Mouse (Mus musculus) common myeloid progenitor, adult 5-6 weeks (primary cell): ENCODE data around the gene Fgfr2. TPM values are rescaled to one million over a fixed set of nuclear protein-coding genes. Genes with fewer than 3 reads are reported as not detected.
"Not testable (repeated sequence)": the region's sequence is repeated elsewhere in the genome, so short reads cannot be mapped to it uniquely, and the experiment has no call there.

Experiments
- ATAC-seq: replicated peaks from 2 replicates; pipeline ENCODE4 v1.8.0; 2016; ENCODE audit warnings: low read depth, mild to moderate bottlenecking, moderate TSS enrichment, inconsistent platforms; ENCODE audit not compliant: poor library complexity, severe bottlenecking
- total RNA-seq: library from RNA; stranded (forward); fragments of 200-1000, 187-1606 nt; gene quantifications from 2 replicates; pipeline ENCODE4 v1.2.3, GENCODE M21; 2017

The Fgfr2 gene
- total RNA-seq, 1 experiment from 2014 or later = not detected

DNA sequence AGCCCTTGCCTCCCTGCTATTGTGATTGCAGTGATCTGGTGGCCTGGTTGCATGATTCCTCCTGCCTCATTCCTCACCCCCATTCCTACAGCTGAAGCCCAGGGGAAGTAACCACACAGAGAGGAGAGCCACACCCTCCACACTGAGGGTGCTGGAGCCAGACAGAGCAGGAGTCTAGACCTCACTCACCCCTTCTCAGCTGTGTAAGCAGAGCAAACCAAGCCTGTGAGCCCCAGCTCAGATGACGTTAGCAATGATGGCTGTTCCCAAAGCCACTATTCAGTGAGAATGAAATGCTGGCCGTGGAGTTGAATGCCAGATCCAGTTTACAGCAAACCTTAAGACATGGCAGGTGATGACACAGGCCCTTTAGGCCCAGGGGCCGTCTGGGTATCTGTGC is 645.4 kb downstream of the Fgfr2 start:
- ATAC-seq = no peak

DNA sequence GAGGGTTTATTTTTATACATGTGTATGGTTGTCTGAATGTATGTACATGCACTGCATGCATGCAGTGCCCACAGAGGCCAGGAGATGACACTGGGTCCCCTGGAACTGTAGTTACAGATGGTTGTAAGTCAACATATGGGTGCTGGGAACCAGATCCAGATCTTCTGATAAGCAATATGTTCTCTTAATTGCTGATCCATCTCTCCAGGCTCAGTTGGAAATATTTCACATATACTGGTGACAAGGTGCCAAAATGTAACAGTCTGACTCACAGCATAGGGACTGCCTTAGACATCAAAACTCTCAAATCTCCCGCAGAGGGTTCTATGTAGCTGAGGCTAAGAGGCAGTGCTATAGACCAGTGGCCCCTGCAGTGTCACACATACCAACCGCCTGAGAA is 646.7 kb downstream of the Fgfr2 start:
- ATAC-seq = no peak

DNA sequence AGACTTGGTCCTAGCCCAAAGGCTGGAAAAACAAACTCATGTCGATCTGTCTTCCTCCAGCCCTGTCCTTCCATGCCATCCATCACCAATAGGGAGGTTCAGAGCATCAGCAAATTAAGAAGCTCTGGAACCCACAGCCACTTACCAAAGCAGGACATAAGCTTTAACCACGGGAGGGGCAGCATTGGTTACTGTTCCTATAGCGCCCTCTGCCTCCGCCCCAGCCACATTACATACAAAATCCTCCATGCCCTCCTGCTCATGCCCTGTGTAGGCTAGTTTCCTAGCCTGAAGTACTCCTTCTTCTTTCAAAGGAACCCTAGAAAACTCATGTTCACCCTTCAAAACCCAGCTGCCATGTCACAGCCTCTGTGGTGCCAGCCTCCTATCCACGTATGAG is 648.1 kb downstream of the Fgfr2 start:
- peak; percentile 95 for ATAC-seq

DNA sequence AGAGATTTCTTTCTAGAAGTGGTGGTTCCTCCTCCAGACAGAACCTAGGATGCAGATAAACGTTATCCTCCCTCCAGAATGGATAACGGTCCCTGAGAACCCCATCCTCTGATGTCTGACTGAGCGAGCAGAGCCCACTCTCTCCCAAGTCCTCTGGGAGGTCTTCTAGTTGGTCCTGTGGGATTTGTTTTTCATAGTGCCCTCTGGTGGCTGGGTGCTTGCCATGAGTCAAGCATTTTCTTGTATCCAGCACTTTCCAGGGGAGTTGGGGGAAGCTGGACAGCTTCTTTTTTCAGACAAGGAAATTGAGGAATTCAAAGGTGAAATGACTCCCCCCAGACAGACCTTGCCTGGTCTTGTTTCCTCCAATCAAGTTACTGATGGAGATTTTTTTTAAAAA is 651.8 kb downstream of the Fgfr2 start:
- peak; percentile 48; the same call in 1 of the 2 replicates for ATAC-seq

DNA sequence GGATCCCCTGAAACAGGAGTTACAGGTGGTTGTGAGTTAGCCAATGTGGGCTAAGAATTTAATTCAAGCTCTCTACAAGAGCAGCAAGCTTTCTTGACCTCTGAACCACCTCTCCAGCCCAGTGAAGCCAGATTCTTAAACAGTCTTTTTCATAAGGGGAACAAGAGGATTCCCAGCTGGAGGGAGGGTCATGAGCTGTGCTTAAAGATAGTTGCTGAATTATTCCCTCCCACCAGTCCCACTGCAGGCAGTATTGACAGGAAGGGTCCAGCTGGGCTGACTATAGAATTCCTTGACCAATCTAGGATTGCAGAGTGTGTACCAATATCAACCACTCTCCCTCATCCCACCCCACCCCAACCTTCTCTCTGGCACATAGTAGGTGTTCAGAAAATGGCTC is 654.8 kb downstream of the Fgfr2 start:
- ATAC-seq = no peak

DNA sequence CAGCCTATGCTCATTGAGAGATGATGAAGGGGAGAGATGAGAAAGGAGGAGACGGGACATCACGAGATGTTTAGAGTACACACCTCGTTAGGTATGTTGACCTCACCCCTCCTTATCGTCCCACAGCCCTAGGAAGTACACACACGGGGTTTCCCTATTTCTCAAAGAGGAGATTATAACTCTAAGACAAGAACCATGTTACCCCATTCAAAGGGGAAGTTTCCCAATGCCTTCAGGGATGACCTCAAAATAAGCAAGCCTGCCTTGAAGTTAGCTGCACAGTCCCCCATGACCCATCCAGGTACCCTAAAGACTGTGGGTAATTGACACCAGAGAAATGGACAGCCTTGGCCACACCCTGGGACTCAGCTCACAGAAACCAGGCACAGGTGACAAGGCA is 657.3 kb downstream of the Fgfr2 start:
- ATAC-seq = peak; percentile 50; the same call in 1 of the 2 replicates

DNA sequence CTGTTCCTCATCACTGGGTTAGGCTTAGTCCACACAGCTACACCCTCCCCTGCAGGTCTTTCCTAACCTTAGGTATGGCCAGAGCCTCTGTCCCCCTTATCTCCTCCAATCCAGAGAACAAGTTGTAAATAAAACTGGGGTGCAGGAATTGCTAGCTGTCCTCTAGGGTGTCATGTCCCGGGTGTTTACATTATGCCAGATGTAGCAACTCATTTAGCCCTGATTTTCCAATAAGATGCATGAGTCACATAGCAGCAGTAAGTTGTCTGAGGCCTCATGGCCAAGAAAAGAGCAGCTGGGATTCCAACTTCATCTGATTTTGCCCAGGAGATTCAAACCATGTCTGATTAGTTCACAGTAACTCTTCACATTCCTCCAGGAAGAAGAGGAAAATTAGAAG is 658.3 kb downstream of the Fgfr2 start:
- ATAC-seq = no peak

DNA sequence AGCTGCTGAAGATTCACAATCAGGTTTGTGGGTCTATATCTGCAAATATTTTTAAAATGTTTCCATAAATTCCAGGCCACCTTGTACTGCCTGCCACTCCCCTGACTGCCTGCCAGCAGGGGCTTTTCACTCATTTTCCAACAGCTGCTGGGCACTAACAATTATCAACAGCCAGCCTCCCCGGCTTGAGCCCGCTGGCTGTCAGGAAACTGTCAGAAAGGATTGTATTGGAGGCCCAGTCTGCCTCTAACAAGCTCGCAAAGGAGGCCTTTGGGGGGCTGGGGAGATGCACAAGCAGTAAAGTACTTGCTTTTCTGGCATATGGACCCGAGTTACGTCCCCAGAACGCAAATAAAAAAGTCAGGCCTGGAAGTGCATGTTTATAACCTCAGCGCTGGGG is 664.7 kb downstream of the Fgfr2 start:
- ATAC-seq = no peak

DNA sequence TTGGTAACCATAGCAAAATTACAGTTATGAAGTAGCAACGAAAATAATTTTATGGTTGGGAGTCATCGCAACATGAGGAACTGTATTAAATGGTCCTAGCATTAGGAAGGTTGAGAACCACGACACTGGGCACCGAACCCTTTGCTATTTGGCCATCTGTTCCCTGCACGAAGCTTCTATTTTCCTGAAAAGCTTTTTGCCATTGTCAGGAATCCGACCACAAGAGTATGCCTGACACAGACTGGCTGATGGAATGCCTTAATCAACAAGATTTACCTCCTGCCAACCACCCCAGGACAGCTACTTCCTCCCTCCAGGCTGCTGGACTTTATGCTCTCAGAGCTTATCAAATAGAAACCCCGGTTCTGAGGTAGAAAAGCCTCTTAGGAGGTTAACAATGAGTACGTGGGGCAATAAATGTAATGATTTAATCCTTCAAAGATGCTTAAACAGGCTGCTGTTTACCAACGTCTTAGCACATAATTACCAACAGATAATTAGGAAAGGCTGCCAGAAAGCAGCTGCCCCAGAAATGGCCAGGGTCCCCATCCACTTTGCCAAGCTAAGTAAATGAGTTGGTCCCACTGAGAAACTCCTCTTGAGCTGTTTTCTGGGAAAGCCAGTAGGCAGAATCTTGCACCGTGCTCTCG is 668.0 kb downstream of the Fgfr2 start:
- ATAC-seq = no peak

DNA sequence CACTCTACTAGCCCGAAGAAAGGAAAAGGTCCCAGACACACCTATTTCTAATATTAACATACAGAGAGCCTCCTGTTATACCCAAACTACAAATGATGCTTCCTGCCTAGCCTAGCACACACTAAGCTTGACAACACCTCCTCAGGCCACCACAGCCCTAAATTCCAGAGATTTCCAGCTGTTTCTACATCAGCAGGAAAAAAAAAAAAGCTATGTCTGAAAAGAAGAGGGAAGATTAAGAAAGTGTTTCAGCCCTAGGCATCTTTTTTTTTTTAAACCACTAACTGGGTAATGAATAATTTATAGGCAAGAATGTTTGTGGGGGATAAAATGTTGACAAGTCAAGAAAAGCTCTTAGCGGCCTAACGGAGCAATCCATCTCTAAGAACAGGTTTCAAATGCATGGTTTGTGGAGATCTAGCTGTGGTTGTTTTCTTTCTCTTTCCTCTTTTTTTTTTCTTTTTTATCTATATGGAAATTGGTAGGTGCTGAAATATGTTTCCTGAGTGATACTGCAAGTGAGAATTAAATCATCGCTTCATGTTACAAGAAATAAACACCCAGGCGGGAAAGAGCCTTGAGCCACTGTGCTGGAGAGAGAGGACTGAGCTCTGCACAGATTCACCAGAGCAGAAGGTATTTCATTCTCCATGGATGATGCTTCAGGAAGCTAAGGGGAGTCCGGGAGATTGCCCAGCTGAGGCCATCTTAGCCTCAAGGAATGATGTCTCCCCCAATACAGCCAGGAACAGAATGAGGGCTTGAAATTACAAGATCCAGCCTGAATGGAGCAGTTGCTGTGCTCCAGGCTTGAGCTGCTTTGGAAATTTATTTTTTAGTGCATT is 673.0 kb downstream of the Fgfr2 start:
- peak; percentile 67 for ATAC-seq

DNA sequence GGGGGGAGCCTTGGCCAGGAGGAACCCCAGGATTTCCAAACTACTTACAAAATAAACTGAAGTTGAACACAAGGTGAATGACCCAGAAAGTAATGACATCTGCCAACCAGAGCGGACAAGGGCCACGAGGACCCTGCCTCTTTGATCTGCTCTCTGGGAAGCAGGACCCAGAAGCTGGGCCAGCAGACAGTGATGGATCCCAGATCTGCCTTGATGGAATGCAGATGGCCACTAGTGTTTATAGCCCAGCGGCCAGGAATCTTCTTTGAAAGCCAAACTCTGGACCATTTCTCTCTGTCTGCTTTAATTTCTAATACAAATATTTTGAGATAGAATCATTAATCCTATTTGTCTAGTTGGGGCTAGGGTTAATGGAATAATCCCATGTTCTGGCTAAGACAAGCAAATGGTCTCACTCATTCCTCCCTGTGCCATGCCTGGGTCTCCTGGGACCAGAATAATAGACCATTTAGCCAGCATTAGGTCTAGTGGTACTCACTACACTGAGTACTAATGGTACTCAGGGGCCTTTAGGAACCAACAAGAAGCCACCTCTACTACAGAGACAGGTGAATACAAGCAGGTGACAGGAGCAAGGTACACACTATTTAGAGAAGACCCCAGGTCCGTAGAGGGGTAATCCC is 674.5 kb downstream of the Fgfr2 start:
- no peak for ATAC-seq

DNA sequence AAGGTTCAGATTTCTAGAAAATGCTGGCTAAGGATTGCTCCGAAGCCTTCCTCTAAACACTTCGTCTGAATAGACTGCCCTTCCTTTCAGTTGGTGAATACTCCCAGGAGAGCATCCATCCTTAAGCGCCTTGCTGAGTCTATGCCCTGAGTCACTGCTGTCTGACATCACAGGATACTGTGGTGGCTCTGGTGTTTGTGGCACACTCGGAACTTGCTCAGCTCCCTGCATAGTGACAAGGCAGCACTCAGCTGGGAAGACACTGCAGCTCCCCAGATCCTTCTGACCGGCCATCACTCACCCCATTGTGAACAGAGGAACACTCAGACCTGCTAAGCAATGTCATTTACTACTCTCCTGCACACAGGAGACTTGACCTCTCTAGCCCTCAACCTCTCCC is 675.6 kb downstream of the Fgfr2 start:
- peak; percentile 49; the same call in 1 of the 2 replicates for ATAC-seq

DNA sequence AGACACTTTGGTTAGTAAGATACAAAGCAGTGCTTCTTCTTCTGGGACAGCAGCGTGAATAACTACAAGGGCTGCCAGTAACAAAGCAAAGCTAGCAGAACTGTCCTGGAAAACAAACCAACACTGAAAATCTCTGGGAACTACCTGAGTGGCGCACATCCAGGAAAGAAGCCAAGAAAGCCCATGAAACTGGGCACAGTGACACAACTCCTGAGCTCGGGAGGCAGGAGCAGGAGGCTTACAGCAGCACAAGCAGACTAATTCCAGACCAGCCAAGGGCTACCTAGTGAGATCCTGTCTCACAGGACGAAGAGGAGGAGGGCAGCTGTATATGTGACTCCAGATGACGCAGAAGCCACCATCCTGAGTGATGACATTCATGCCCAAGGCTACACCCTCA is 676.3 kb downstream of the Fgfr2 start:
- ATAC-seq = no peak

DNA sequence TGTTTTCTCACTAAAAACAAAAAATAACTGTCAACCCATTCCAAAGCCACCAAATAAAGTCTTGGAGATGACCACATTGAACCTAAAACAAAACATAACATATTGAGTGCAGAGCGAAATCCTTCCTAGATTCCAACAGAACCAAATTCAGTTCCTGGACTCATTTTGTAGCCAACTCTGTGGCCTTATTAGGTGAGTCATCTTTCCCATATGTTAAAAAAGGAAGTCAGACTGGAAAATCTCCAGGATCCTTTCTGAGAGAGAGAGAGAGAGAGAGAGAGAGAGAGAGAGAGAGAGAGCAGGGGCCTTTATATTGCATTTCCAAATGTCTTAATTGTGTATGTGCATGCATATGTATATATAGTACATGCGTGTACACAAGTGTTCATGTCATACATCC is 678.9 kb downstream of the Fgfr2 start:
- ATAC-seq = no peak

DNA sequence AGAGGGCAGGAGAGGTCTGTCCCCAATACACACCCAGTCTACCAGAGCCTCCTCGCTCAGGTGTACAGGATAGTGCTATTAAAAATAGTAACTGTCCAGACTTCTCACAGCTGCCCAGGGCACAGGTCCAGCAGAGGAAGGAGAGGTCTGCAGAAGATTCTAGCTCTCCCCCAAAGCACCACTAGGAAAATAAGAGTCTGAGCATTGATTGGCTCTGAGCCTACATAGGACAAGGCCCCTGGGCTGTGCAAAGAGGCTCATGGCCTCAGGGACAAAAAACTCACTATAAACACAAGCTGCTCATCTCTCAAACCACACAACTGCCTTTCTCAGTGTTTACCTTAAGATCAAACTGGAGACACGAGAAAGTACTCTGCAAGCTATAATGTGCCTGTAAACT is 679.4 kb downstream of the Fgfr2 start:
- ATAC-seq = no peak

DNA sequence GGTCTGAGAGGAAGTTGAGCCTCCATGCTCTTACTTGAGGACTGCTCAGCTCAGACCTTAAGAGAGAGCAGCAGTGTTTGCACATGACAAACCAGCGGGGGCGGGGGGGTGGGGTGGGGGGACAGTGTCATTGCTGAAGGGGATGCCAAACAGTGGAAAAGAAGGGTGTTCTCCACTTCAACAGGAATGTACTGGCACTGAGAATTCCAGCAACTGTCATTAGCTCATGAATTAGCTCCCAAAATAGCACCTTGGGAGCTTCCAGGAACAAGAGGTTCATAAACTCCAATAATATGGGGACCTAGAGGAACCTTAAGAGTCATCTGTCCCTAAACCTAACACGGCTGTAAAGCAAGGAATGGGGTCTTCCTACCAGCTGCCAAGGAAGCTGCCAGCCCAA is 680.0 kb downstream of the Fgfr2 start:
- ATAC-seq = no peak

DNA sequence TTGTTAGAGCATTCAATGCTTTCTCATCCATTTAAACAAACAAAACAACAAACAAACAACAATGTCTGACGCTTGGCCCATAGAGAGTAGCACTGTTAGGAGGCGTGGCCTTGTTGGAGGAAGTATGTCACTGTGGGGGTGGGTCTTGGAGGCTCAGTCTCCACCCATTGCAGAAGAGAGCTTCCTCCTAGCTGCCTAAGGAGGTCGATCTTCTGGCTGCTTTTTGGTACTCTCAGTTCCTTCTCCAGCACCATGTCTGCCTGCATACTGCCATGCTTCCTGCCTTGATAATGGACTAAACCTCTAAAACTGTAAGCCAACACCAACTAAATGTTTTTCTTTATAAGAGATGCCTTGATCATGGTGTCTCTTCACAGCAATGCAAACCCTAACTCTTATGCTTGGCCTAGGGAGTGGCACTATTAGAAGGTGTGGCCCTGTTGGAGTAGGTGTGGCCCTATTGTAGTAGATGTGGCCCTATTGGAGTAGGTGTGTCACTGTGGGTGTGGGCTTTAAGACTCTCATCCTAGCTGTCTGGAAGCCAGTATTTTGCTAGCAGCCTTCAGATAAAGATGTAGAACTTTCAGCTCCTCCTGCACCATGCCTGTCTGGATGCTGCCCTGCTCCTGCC is 680.9 kb downstream of the Fgfr2 start:
- ATAC-seq = not testable (repeated sequence)

DNA sequence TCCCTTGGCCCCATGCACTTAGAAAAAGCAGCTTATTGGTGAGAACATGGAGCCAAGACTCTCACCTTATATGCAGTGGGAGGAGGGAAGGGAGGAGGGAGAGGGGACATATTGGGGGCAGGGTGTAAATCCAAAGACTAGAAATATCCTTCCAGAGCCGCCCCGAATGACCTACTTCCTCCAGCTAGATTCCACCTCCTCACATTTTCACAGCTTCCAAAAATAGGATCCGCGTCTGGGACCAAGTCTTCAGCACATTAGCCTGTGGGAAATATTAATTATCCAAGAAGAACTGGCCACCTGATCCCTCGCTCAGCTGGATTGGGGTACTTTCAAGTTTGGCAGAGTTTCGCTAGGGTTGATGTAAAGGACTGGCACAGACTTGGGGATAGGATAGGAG is 683.2 kb downstream of the Fgfr2 start:
- no peak for ATAC-seq

DNA sequence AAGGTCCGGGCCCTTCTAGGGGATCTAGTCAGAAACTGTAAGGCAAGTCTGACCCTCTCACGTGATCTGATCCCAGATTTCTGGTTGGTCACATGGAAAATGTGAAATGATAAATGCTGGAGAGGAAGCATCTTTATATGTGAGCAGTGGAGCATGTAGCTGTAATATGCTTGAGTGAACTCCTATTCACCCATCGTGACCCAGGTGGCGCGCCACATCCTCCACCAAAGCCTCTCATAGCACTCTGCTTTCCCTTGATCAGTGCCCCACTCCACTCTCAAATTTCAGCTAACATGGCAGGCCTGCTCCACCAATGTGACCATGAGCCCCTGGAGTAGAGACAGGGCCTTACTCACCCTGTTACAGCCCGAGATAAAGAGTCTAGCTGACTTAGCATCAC is 685.1 kb downstream of the Fgfr2 start:
- no peak for ATAC-seq

DNA sequence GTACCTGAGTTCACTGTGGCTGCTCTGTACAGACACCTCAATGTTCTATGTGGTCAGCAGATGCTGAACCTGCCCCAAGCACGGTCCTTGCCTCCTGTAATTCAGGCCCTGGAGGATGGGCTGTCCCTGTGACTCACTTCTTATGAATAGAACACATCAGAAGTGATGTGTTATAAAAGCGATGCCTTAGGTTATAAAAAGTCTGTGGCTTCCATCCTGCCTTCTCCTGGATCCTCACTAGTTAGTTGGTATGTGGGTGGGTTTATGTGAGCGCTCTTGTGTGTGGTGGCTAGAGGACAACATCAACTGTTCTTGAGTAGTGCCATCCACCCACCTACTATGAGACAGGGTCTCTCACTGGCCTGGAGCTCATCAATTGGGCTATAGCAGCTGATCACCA is 685.7 kb downstream of the Fgfr2 start:
- no peak for ATAC-seq
